Mouse (Mus musculus) spleen, postnatal 36 days (tissue): Measurements from ENCODE around the gene Slc12a7.

Experiments
- DNase-seq, 2 experiments: peaks; one replicate each; pipeline ENCODE4 v3.0.0; 2022; ENCODE audit warnings: low spot score in 2 of 2, mixed read lengths in 1 of 2

The Slc12a7 gene

DNA sequence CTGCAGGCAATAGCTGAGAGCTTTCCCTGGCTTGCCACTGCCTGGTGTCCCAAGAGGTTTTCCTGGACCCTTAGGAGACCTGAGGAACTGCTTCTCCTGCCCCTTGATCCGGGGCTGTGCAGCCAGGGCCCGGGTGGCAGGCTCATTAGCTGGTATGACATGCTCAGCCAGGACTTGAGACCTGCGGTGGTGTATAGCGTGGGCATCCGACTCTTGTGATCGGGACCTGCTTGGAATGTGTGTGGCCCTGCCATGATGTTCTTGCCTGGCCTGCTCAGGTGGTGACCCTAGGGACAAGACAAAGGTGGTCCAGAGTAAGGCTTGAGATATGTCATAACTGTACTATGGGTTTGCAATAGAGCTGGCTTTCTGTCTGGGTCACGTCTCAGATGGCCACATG is 88.4 kb downstream of the Slc12a7 start:
- DNase-seq: no peak

DNA sequence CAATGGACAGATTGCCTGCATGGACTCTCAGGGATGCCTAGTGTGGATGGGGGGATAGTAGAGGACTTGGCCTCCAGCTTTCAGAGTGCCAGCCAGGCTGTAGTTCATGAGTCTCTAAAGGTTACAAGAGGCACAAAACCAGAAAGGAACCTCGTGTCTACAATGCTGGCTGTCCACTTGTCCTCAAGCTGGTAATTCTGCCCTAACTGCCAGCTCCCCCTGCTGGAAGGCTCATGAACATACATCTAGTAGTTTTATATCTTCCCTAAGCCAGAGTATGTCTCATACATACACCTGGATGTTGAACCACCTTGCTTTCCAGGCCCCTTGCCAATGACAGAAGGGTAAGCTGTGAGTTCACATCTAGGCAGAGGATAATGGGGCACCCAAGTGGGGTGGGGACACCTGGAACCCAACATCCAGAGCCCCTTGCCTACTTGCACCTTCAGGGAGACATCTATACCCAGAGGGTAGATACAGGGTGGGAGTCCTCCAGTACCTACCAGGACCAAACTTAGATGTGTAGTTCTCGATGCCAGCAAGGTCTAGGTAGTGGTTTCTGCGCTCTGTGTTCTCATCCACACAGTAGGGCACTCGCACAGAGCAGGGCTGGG is 89.4 kb downstream of the Slc12a7 start:
- DNase-seq: peak; percentile 33 to 54

GRCm38 (mm10) chr13:73823711-73824110 is 90.8 kb downstream of the Slc12a7 start:
- no peak for DNase-seq

DNA sequence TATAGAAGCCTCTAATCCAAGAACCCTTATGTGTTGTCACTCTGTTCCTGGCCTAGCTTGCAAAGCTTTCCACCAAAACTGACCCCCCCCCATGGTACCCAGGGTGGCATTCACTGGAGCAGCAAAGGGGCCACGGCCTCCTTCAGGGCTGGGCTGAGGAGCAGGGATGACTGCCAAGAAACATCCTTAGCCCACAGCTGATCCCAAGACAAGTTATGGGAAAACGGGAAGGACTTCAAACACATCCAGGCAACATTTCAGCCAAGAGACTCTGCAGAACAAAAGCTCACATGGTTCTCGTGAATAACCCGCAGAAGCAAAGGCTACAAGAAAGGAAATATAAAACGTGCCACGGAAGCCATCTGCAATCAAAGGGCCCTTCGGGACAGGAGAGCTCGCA is 94.3 kb downstream of the Slc12a7 start:
- no peak for DNase-seq

DNA sequence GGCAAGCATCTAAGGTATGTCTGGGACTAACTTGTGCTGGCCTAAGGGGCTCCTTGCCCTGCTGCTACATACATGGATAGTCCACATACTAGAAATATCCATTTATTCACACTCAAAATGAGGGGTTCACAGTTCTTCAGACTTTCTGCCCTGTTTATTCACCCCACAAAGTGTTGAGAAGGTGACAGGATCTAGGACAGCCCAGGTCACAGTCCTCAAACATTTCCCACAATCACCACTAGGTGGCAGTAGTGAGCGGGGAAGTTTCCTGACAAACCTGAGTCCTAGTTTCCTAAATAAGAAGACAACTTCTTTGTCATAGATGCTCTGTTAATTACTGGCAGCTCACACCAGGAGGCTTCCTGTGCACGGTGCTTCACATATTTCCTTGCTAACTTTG is 98.6 kb downstream of the Slc12a7 start:
- peak in 1 of 2 experiments; percentile 24 for DNase-seq

DNA sequence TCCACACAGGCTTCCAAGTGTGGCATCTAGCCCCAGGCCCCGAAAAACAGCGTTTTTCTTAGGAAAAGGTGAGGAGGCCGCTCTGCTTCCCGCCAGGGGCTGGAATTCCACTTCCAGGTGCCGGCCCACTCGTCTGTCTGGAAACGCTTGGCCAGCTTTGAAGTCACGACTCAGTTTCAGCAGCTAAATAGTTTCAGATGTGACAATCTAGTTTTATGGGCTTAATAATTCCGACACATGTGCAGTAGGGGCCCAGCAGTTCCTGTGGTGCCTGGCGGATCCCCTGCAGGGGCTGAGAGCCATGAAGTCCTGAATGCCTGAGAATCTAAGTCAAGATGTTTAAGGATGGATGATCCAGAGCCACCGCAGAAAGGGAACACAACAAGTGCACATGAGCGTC is 100.9 kb downstream of the Slc12a7 start:
- DNase-seq: no peak

GRCm38 (mm10) chr13:73835791-73836190 is 102.9 kb downstream of the Slc12a7 start:
- DNase-seq: no peak

GRCm38 (mm10) chr13:73836491-73836890 is 103.6 kb downstream of the Slc12a7 start:
- DNase-seq: no peak

- no peak for DNase-seq
These were observed 104.8 kb downstream of the Slc12a7 start for GRCm38 (mm10) chr13:73837708-73838107.

DNA sequence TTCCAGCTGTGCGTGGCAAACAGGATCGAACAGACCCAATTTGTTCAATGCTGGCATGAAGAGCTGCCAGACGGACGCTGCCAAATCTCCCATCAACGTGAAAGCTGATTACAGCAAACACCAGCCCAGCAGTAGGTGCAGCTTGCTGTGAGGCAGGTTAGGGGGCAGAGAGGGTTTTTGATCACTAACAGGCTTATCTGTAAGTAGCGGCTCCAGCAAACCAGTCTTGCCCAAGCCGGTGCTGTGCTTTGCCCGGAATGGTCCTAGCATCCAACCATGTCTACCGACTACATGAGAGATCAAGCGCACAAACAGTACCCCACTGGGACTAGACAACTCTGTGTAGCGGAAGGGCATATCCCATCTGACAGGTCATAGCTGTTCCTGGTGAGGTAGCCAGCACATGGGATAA is 106.2 kb downstream of the Slc12a7 start:
- no peak for DNase-seq

DNA sequence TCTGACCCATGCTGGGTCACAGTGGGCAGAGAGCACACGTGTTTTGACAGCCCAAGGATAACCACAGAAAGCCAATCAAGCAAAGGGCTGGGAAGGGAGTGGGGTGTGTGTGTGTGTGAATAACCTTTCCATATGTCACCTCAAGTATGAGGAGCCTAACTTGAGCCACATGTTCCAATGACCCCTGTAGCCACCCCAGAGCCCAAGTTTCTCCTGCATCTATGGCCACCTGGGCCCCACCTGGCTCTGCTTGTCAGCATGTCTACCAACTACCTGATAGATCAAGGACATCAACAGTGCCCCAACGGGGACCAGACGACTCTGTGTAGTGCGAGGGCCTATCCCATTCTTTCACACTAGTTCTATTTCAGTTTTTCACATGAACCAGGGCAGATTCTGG is 106.8 kb downstream of the Slc12a7 start:
- DNase-seq: no peak

GRCm38 (mm10) chr13:73842696-73843095 is 109.8 kb downstream of the Slc12a7 start:
- DNase-seq: no peak

GRCm38 (mm10) chr13:73846589-73847464 is 113.9 kb downstream of the Slc12a7 start:
- no peak for DNase-seq

GRCm38 (mm10) chr13:73847465-73847836 is 114.6 kb downstream of the Slc12a7 start, which contains the start of gene Nkd2:
TSS of gene Nkd2 (minus strand) at chr13:73847631.
- peak; percentile 51 to 53 for DNase-seq
